Mouse (Mus musculus) E14TG2a.4 (cell line): ENCODE results near the gene Fam20b.

Source experiments
- CTCF ChIP-seq: conservative IDR thresholded peaks from 2 replicates; pipeline ENCODE4 v1.5.1; 2014; ENCODE audit warnings: low read length
- NANOG ChIP-seq: IDR thresholded peaks from 2 replicates; pipeline ENCODE4 v1.6.1; 2014; ENCODE audit warnings: borderline replicate concordance, low read length, mixed read lengths
- POU5F1 ChIP-seq: IDR thresholded peaks from 2 replicates; pipeline ENCODE4 v1.6.1; 2014; ENCODE audit warnings: low read length, borderline replicate concordance

DNA sequence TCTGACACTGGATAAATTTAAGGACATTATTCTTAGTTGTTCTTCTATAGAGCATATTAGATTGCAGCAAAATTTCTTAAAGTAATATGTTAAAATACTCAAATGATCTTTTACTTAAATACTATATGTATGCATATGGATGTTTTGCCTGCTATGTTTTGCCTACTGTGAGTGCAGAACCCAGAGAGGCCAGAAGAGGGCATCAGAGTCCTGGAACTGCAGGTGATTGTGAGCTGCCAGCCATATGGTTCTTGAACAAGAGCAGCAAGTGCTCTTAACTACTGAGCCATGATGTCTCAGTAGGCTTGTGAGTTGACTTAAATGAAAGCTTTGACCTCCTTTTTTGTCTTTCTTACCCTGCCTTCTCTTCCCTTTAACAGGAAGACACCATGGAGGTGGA, 87.9 kb downstream of the Fam20b start:
- TF ChIP-seq CTCF (peak; percentile 69), POU5F1 (no peak), NANOG (no peak)
